Mouse (Mus musculus): ENCODE results near the gene Sgpl1.

DNA sequence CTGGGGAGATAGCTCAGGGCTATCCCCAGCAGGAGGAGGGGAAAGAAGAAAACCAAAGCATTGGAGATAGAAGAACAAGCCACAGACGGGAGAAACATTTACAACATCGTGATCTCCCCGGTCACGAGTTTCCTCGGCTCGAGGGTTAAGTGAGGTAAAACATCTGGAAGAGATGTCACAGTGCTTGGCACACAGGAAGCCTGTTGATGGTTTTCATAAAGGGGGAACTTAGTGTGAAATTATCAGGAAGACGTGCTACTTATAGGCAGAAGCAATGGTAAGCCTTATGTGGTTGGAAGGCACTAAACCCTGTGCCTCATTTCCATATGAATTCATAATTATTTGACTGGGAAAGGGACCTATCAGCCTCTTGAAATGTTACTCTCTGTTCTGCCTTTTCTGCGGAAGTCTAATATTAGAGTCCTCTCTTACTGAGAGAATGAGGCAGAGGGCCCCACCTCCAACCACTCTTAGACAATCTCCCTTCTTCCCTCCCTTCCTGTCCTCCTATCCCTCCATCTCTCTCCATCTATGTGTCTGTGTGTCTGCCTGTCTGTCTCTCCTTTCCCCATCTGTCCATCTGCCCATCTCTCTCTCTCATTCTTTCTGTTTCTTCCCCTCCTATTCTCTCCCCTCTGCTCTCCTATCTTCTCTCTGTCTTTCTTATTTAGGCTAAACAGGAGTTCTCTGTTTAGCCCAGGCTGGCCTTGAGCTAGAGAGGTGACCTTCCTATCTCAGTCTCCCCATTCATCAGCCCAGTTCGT is 20.0 kb upstream of the Sgpl1 start:
- no peak for TF ChIP-seq CHD2 (IDR thresholded peaks at IDR 0.05; ENCODE audit: low read depth, low read length)
- TF ChIP-seq ZC3H11A (IDR thresholded peaks at IDR 0.05; ENCODE audit: borderline replicate concordance, low read depth, low read length): no peak

Measured in ES-E14 (cell line).